Mouse (Mus musculus) brain, embryonic 14.5 days (tissue): Measurements from ENCODE around the gene Gm28047. TPM values are rescaled to one million over a fixed set of nuclear protein-coding genes. Genes with fewer than 3 reads are reported as not detected.

Experiments used
- DNase-seq: peaks from one replicate; pipeline ENCODE4 v3.0.0-alpha.2; 2011; ENCODE audit warnings: low read depth
- CTCF ChIP-seq: fragments of 200-500 bp; IDR thresholded peaks from 2 replicates; pipeline ENCODE4 v1.5.1; 2012; ENCODE audit warnings: inconsistent platforms, mild to moderate bottlenecking, moderate library complexity, borderline replicate concordance; ENCODE audit not compliant: insufficient read depth, insufficient read length; ENCODE audit errors: extremely low read depth
- POLR2A ChIP-seq: fragments of 200-500 bp; IDR thresholded peaks from 2 replicates; pipeline ENCODE4 v1.6.1; 2012; ENCODE audit warnings: mild to moderate bottlenecking, inconsistent platforms, borderline replicate concordance; ENCODE audit not compliant: poor library complexity, insufficient read depth, insufficient read length, severe bottlenecking; ENCODE audit errors: extremely low read depth
- polyA plus RNA-seq: library from polyadenylated mRNA; depleted of rRNA; stranded (reverse); fragments of >200 nt; gene quantifications from 2 replicates; pipeline ENCODE4 v1.2.3, GENCODE M21; 2012; rRNA removed

The Gm28047 gene
- polyA plus RNA-seq, 1 experiment, result not detected

GRCm38 (mm10) chr15:102487664-102488063 lies 137.2 kb downstream of the Gm28047 start:
- TF ChIP-seq CTCF, result no peak
- TF ChIP-seq POLR2A, result no peak
- no peak for DNase-seq

GRCm38 (mm10) chr15:102485853-102486252 lies 139.0 kb downstream of the Gm28047 start:
- DNase-seq, result no peak
- TF ChIP-seq POLR2A (no peak), CTCF (no peak)

GRCm38 (mm10) chr15:102483136-102483535 lies 141.7 kb downstream of the Gm28047 start:
- DNase-seq, result no peak
- no peak for TF ChIP-seq CTCF
- no peak for TF ChIP-seq POLR2A

- TF ChIP-seq POLR2A, result no peak
- TF ChIP-seq CTCF, result no peak
- no peak for DNase-seq
These were observed 150.3 kb downstream of the Gm28047 start for GRCm38 (mm10) chr15:102474520-102474919.

Other genes with a start within 250 kb of the Gm28047 start
- gene Sp1, start 218.9 kb downstream of the Gm28047 start, polyA plus RNA-seq, result 19.2 and 20.8 TPM in 2 replicates
- 0.48 and 0.53 TPM in 2 replicates for gene Amhr2, start 179.7 kb downstream of the Gm28047 start, polyA plus RNA-seq
- 94.6 and 117 TPM in 2 replicates for gene Prr13, start 166.0 kb downstream of the Gm28047 start, polyA plus RNA-seq
- 569 and 716 TPM in 2 replicates for gene Pcbp2, start 154.5 kb downstream of the Gm28047 start, polyA plus RNA-seq
- gene Gm10337, start 121.3 kb downstream of the Gm28047 start, polyA plus RNA-seq, result not detected in 2 replicates
- gene Map3k12, start 108.0 kb downstream of the Gm28047 start, polyA plus RNA-seq, result 72.4 and 79.2 TPM in 2 replicates
- gene Tarbp2, start 106.9 kb downstream of the Gm28047 start, polyA plus RNA-seq, result 126 and 186 TPM in 2 replicates
- gene Npff, start 100.1 kb downstream of the Gm28047 start, polyA plus RNA-seq, result 7.1 and 7.5 TPM in 2 replicates
- 42.5 and 48.8 TPM in 2 replicates for gene Atf7, start 397 bp upstream of the Gm28047 start, polyA plus RNA-seq
- 462 and 655 TPM in 2 replicates for gene Atp5g2, start 47.3 kb upstream of the Gm28047 start, polyA plus RNA-seq
- 46.2 and 48.4 TPM in 2 replicates for gene Calcoco1, start 97.1 kb upstream of the Gm28047 start, polyA plus RNA-seq